Mouse (Mus musculus) mouse embryonic stem cell (cell line): Measurements from ENCODE around the gene C1ql4.

Experiments used
- in situ Hi-C, 2 experiments: fragments of 300-500 bp; cut with MboI; formaldehyde crosslinking; loops; 1 replicate in 1 of 2; 3 replicates in 1 of 2; pipeline ENCODE4 v1.14.3; 2019 to 2020; ENCODE audit warnings: low sequenced_read_pairs in 2 of 2, low pct_unique_long_range_greater_than_20kb in 1 of 2, mixed read lengths in 1 of 2; ENCODE audit not compliant: unreplicated experiment in 1 of 2

The C1ql4 gene

DNA sequence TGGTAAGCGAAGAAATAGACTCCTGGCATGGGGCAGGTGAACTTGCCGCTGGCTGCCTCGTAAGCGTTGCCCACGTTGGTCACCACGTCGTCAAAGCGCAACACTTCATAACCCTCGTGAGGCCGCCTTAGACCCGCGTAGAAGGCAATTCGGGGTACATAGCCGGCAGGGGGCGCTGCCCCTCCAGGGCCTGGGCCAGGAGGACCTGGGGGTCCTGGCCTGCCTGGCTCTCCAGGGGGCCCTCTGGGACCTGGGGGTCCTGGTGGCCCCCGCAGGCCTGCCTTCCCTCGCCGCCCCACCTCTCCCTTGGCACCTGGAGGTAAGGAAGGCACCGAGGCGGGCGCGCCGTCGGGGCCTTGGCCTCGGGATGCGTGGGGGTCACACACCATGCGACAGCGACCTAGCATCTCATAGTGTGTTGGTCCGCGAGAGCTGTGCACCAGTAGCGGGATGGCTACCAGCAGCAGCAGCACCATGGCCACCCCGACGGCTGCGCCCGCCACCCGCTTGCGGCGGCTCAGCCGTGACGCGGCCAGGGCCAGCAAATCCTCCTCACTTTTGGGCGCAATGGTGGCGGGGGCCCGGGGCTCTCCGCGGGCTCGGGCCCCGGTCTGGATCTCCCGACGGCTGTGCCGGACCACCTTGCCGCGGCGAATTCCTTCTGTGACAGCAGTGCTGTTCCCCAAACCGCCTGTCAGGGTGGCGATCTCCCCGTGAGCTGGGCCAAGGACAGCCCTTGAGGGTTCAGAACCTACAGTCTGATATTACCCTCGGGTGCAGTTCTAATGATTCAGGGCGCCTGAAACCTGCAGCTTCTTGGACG lies at the start of gene C1ql4:
C1ql4 (minus strand) TSS at position 565 of the 823 bp plus-strand sequence.
- in situ Hi-C loops, result no loop called here

DNA sequence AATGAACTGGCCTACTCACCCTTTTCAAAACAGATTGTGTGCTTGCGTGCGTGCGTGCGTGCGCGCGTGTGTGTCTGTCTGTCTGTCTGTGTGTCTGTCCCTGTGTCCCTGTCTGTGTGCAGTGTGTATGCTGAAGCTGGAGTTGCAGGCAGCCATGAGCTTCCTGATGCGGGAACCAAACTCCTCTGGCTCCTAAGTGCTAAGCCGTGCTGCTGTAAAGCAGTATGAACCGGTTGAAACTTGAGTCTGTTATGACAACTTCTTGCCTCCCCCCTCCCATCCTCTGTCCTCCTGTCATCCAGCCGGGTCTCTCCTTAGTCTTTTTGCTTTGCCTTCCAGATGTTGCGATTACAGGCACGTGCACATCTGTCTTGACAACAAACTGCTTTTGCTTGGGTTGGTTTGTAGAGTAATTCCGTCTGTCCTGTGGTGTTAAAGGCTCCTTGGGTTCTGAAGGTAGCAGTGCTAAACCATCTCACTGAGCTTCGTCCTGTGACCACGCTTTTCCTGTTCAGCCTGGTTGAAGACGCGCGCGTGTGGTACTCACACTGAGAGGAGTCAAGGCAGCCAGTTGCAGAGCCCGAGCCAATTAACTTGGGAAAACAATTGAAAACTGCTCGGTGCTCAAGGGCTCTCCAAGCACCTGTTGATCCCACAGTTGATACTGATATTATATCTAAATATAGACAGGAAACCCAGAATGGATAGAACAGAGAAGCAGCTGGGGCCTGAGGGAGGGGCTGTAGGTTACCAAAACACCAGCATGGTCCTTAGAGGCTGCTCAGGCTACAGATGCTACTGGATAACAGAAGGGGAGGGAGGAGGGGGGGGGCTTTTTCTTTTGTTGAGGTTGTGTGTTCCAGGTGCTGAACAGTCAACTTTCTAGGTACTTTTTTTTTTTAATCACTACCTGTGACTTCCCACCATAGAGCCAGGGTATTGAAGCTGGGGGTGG lies 42.6 kb upstream of the C1ql4 start:
- in situ Hi-C loops, result no loop called here

GRCm38 (mm10) chr15:99129441-99129840 lies 41.8 kb upstream of the C1ql4 start:
- in situ Hi-C loops, result no loop called here

DNA sequence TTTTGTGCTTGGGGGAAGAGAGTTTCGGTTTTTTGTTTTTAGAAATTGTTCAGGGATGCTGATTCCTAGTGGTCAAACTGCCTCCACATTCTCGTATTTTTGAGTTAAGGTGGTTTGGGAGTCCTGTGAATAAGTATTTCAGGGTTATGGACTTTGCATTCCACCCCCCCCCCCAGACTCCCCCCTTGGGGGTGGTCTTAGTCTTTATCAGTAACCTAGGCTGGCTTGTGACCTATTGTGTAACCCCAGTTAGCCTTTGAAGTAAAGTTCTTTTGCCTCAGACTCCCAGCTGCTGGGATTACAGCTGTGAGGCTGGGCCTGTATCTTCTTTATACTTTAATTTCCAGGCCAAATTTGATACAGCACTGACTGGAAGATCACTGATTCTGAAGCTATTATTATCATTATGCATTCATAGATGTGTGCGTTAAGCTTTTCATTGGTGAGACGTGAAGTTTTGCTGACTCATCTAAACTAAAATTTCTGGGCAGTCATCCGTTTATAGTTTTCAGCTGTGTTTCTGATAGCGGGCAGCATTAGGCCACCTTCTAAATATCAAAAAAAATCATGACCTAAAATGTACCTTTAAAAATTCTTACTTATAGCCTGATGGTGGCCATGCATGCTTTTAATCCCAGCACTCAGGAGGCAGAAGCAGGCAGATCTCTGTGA lies 40.4 kb upstream of the C1ql4 start:
- in situ Hi-C loops, result no loop called here

- in situ Hi-C loops, result no loop called here
Observed at GRCm38 (mm10) chr15:99126816-99127365, 39.3 kb upstream of the C1ql4 start.

- in situ Hi-C loops, result no loop called here
Observed at GRCm38 (mm10) chr15:99126081-99126815, 38.6 kb upstream of the C1ql4 start.

- in situ Hi-C loops, result no loop called here
Observed at GRCm38 (mm10) chr15:99125711-99126080, 38.1 kb upstream of the C1ql4 start, which contains the start of gene Spats2. Gene Spats2, plus strand, starts transcription at chr15:99125916.

GRCm38 (mm10) chr15:99122642-99123041 lies 35.0 kb upstream of the C1ql4 start:
- in situ Hi-C loops, result no loop called here

DNA sequence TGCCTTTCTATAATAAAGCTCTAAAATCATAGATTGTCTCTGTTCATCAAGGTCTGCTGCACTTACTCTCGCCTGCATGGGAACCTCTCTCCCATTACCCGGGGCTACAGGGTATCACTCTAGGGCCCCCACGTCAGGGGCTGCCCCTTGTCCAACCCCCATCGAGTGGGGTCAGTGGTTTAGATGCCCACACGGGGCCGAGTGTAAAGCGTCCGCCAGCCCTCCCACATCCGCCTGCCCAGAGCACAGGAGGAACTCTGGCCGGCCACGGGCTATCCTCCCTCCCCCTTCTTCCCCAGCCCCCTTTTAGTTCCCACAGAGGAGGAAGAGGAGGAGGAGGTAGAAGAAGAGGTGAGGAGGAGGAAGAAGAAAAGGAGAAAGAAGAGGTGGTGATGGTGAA lies 33.2 kb upstream of the C1ql4 start:
- in situ Hi-C loops, result no loop called here

- in situ Hi-C loops, result no loop called here
Observed at GRCm38 (mm10) chr15:99116539-99116938, 28.9 kb upstream of the C1ql4 start.

- in situ Hi-C loops, result no loop called here
Observed at GRCm38 (mm10) chr15:99115065-99115423, 27.4 kb upstream of the C1ql4 start.

GRCm38 (mm10) chr15:99114312-99115064 lies 26.9 kb upstream of the C1ql4 start:
- in situ Hi-C loops, result no loop called here

GRCm38 (mm10) chr15:99113396-99113975 lies 25.9 kb upstream of the C1ql4 start:
- in situ Hi-C loops, result no loop called here

DNA sequence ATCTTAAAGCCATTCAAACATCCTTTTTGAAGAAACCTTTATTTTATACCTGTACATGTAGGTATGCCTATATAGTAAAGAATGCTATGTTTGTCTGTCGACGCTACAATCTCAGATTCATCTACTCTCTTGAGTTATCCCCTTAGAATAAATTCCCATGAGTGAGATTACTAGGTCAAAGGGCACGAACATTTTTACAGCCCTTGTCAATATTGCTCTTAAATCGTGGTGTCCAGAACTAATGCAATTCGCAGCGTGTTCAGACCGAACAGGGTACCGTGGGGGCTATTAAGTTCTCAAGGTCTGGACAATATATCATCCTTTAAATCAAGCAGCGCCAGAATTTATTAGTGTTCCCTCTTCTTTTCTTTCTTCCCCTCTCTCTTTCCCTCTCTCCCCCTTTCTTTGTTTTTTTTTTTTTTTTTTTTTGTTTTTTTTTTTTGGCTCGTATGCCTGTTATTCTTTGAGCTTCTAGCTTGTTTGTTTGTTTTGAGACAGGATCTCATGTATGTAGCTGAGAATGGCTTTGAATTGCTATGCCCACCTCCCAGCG lies 25.3 kb upstream of the C1ql4 start:
- in situ Hi-C loops, result no loop called here

DNA sequence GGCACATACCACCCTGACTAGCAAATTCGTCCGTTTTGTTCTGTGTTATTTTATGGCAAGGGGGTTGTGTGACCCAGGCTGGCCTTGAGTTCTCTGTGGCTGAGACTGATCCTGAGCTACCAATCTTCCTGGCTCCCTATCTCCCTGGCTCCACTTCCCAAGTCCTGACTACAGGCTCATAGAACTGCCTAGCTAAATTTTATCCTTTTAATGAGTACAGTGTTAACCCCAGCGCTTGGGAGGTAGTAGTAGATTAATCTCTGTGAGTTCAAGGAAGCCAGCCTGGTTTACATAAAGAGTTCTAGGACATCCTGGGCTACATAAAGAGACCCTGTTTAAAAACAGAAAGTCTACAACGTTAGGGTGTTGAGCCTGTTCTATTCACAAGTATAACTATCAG lies 24.2 kb upstream of the C1ql4 start:
- in situ Hi-C loops, result no loop called here

- in situ Hi-C loops, result no loop called here
Observed at GRCm38 (mm10) chr15:99111139-99111538, 23.5 kb upstream of the C1ql4 start.

DNA sequence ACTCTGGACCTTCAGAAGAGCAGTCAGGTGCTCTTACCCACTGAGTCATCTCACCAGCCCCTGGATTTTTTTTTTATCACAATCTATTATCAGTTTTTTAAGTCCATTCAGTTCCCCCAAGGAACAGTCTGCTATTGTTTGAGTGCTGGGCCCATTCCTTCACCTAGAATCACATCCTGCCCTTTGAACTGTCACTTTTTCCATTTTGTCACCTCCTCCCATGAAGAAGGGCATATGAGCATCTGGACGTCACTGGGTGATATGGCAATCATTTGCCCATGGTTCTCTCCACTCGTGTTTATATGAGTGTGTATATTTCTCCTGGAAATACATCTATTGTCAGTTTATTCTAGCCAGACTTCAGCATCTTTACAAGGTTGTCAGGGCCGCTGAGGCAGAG lies 20.2 kb upstream of the C1ql4 start:
- in situ Hi-C loops, result no loop called here
